9 mouse cellular contexts compared by ENCODE assay signal in the genomic region with DNA sequence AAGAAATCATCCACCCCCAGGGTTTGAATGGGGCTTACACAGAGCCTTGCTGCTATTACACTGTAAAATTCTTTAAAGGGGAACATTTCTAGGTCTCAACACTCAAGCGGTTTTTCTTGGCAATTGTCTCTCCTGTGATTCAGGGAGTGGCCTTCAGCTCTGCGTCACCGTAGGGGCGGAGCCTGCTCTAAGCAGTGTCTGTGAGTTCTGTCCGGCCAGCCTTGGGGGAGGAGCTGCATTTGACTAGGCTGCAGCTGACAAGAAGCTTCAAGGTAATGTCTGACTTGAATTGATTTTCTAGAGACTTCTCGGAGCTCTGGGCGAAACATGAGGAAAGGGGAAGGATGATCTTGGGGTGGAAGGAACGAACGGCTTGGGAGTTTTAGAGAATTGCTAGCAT. TPM values are rescaled to one million over a fixed set of nuclear protein-coding genes. Genes with fewer than 3 reads are reported as not detected.
DNase-seq lines count a peak whose midpoint lies in the region; ATAC-seq and TF ChIP-seq lines count a peak whose summit lies in the region.
"Had no signal": no experiment of that assay in that cellular context is flagged by ENCODE, and none has a peak within 500 bp of the region (broad histone marks: within the 10 kb centered on the region; RNA-seq: fewer than 3 reads in every experiment).

No protein-coding gene starts in this region.

- peaks cover 1% of the 10 kb centered on the region for H3K79me3 ChIP-seq in C2C12 (ENCODE audit: low read depth)

- 34% methylated on average over 9 of the region's 9 CpGs for WGBS in forebrain, embryonic 11.5 days
- 40% methylated on average over 9 of the region's 9 CpGs for WGBS in heart, embryonic 16.5 days

- peaks cover 21% of the 10 kb centered on the region for H3K36me3 ChIP-seq in C2C12 (ENCODE audit: control insufficient read depth, insufficient read depth)
- H3K36me3 ChIP-seq in forebrain, embryonic 11.5 days (ENCODE audit: control insufficient read depth, insufficient read depth, low read length) = no peaks in the 10 kb centered on the region
- H3K36me3 ChIP-seq in heart, embryonic 16.5 days (ENCODE audit: control insufficient read depth, insufficient read depth) = peaks cover 8% of the 10 kb centered on the region

- H3K4me2 ChIP-seq in forebrain, embryonic 11.5 days (ENCODE audit: low read depth, low read length, severe bottlenecking) = no peak overlapping the region
- peak overlapping the region; percentile 45 for H3K4me2 ChIP-seq in heart, embryonic 16.5 days (ENCODE audit: low read depth, low read length)

- H3K9ac ChIP-seq in forebrain, embryonic 11.5 days (ENCODE audit: low read length) = no peak overlapping the region
- H3K9ac ChIP-seq in heart, embryonic 16.5 days (ENCODE audit: low read length) = no peak overlapping the region

- TF ChIP-seq CTCF in C2C12 (IDR thresholded peaks at IDR 0.05; ENCODE audit: control insufficient read depth, insufficient read depth, insufficient read length) = no peak

- no peak overlapping the region for H3K4me3 ChIP-seq in C2C12 (ENCODE audit: insufficient read depth, poor library complexity, severe bottlenecking)
- H3K4me3 ChIP-seq in forebrain, embryonic 11.5 days (ENCODE audit: low read depth, low read length) = no peak overlapping the region
- peak overlapping the region; percentile 27; the same call in 1 of the 2 replicates for H3K4me3 ChIP-seq in heart, embryonic 16.5 days (ENCODE audit: low read length)

- H3K9me3 ChIP-seq in forebrain, embryonic 11.5 days (ENCODE audit: control insufficient read depth, low read length) = no peaks in the 10 kb centered on the region
- no peaks in the 10 kb centered on the region for H3K9me3 ChIP-seq in heart, embryonic 16.5 days (replicated peaks; ENCODE audit: control insufficient read depth, low read length)

- no peak overlapping the region for H3K27ac ChIP-seq in forebrain, embryonic 11.5 days (ENCODE audit: low read depth, low read length)
- no peak overlapping the region for H3K27ac ChIP-seq in heart, embryonic 16.5 days (ENCODE audit: low read length)

- no peak overlapping the region for H3ac ChIP-seq in C2C12 (ENCODE audit: control insufficient read depth, insufficient read length, low read depth)

- no peaks in the 10 kb centered on the region for H3K79me2 ChIP-seq in C2C12 (ENCODE audit: control insufficient read depth, insufficient read depth)

- ATAC-seq in forebrain, embryonic 11.5 days (replicated peaks; ENCODE audit: low FRiP score) = peak; percentile 93
- ATAC-seq in heart, embryonic 16.5 days (replicated peaks; ENCODE audit: extremely low read depth, insufficient read depth, low FRiP score) = peak; percentile 87
- no peak; the same call in 1 of the 2 replicates for ATAC-seq in granulocyte monocyte progenitor cell, adult 5-6 weeks (replicated peaks; ENCODE audit: poor library complexity, severe bottlenecking)

- H3K27me3 ChIP-seq in C2C12 (ENCODE audit: control insufficient read depth, insufficient read depth, insufficient read length) = no peaks in the 10 kb centered on the region
- no peaks in the 10 kb centered on the region for H3K27me3 ChIP-seq in forebrain, embryonic 11.5 days (ENCODE audit: control insufficient read depth, insufficient read depth, low read length)
- no peaks in the 10 kb centered on the region for H3K27me3 ChIP-seq in heart, embryonic 16.5 days (ENCODE audit: control insufficient read depth, insufficient read depth, low read length)

- H3K4me1 ChIP-seq in forebrain, embryonic 11.5 days (replicated peaks; ENCODE audit: control insufficient read depth, insufficient read depth, low read length) = no peaks in the 10 kb centered on the region
- H3K4me1 ChIP-seq in heart, embryonic 16.5 days (ENCODE audit: control insufficient read depth, insufficient read depth, low read length) = no peaks in the 10 kb centered on the region

- peak; percentile 84 for DNase-seq in adrenal gland, postnatal 14 days
- peak; percentile 68 for DNase-seq in forebrain, embryonic 11.5 days (ENCODE audit: low spot score)
- DNase-seq in kidney, postnatal 10 days = peak; percentile 84
- peak; percentile 78 for DNase-seq in lung, postnatal 10 days
- peak; percentile 41 to 48 for DNase-seq in right cerebral cortex, postnatal 10 days (ENCODE audit: low spot score in 2 of 2)

TF ChIP-seq in C2C12, 6 proteins besides CTCF, POLR2A, EP300 and RAD21:
- peak; percentile 4 for TF ChIP-seq MYOD1 (IDR thresholded peaks at IDR 0.05; ENCODE audit: control insufficient read depth, insufficient read length, low read depth)
- TF ChIP-seq MYOG (IDR thresholded peaks at IDR 0.05; ENCODE audit: control insufficient read depth, extremely low read depth, insufficient read length) = no peak
TF ChIP-seq in C2C12: peak in this region for 1.

RNA-seq across cellular contexts. Expression of a gene that starts 21.3 kb away (rescaled TPM):
- polyA plus RNA-seq in C2C12 (2012; fragmentation: generic; extraction: Trizol) = 4.2 TPM
- total RNA-seq in adrenal gland, postnatal 14 days (2021) = 4.9 and 5.0 TPM in 2 replicates
- 19.9 and 21.7 TPM in 2 replicates for polyA plus RNA-seq in forebrain, embryonic 11.5 days (2014; fragmentation: Nextera tagmentation; extraction: Ambion mirVana)
- polyA plus RNA-seq in heart, embryonic 16.5 days (2015; fragmentation: Nextera tagmentation; extraction: Ambion mirVana) = 27.7 and 31.3 TPM in 2 replicates
- 0.24 TPM in 1 of 2 replicates, not detected in the other for total RNA-seq in granulocyte monocyte progenitor cell, adult 5-6 weeks (2014; fragmentation: Nextera tagmentation)
- not detected in 2 replicates for total RNA-seq in granulocyte monocyte progenitor cell, adult 5-6 weeks (2017)

RNA-seq across cellular contexts. Expression of a gene that starts 52.1 kb away (rescaled TPM):
- not detected for polyA plus RNA-seq in C2C12 (2012; fragmentation: generic; extraction: Trizol)
- total RNA-seq in adrenal gland, postnatal 14 days (2021) = not detected in 2 replicates
- not detected in 2 replicates for polyA plus RNA-seq in forebrain, embryonic 11.5 days (2014; fragmentation: Nextera tagmentation; extraction: Ambion mirVana)
- not detected in 2 replicates for polyA plus RNA-seq in heart, embryonic 16.5 days (2015; fragmentation: Nextera tagmentation; extraction: Ambion mirVana)
- total RNA-seq in granulocyte monocyte progenitor cell, adult 5-6 weeks (2014; fragmentation: Nextera tagmentation) = not detected in 2 replicates
- total RNA-seq in granulocyte monocyte progenitor cell, adult 5-6 weeks (2017) = not detected in 2 replicates
- total RNA-seq: left cerebral cortex, postnatal 10 days had no signal
